11 mouse cellular contexts compared by ENCODE assay signal in the genomic region with DNA sequence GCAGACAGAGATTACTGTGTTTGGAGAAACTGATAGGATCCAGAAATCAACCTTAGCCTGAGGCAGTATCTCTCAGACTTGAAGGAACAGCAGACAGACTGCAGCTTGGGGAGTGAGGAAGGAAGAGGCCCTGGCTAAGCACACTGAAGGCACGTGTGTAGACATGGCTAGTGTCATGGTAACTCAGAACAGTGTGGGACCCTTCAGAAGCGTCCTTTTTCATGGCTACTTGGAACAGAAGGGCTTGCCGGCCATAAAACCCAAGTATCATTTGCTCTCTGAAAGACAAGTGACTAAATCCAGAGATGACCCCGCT.
DNase-seq lines count a peak whose midpoint lies in the region; ATAC-seq and TF ChIP-seq lines count a peak whose summit lies in the region.
"Had no signal": no experiment of that assay in that cellular context is flagged by ENCODE, and none has a peak within 500 bp of the region (broad histone marks: within the 10 kb centered on the region; RNA-seq: fewer than 3 reads in every experiment).

No protein-coding gene starts in this region.

- peak; percentile 76; the same call in 1 of the 2 replicates for ATAC-seq in heart, embryonic 12.5 days (ENCODE audit: insufficient number of reproducible peaks, low FRiP score)
- ATAC-seq in lung, embryonic 16.5 days (ENCODE audit: low read depth): peak; percentile 49
- 0 out of 2 replicates have a peak, but pooled peaks have one; percentile 16 for ATAC-seq in embryonic facial prominence, embryonic 14.5 days (ENCODE audit: low read depth)

- no peaks in the 10 kb centered on the region for H3K79me2 ChIP-seq in myocyte (ENCODE audit: control insufficient read depth, insufficient read depth)

- DNase-seq in heart, postnatal 4 days: no peak
- DNase-seq in lung, postnatal 14 days: no peak
- no peak for DNase-seq in embryonic facial prominence, embryonic 14.5 days (ENCODE audit: low spot score)
- no peak for DNase-seq in urinary bladder, adult 18-20 months (ENCODE audit: low spot score in 2 of 2)
- no peak for DNase-seq in gastrocnemius, postnatal 36 days
- DNase-seq: adrenal gland, postnatal 10 days; cerebellum, postnatal 36 days; liver, embryonic 13.5 days had no signal

- peaks cover 33% of the 10 kb centered on the region for H3K4me1 ChIP-seq in heart, embryonic 12.5 days (replicated peaks)
- peaks cover 27% of the 10 kb centered on the region for H3K4me1 ChIP-seq in lung, embryonic 16.5 days (replicated peaks; ENCODE audit: control insufficient read depth, insufficient read depth, low read length)
- peaks cover 3% of the 10 kb centered on the region; the same call in 1 of the 2 replicates for H3K4me1 ChIP-seq in embryonic facial prominence, embryonic 14.5 days (ENCODE audit: control insufficient read depth, insufficient read depth, low read length)

- peak overlapping the region; percentile 31 for H3K4me2 ChIP-seq in heart, embryonic 12.5 days
- H3K4me2 ChIP-seq in lung, embryonic 16.5 days (ENCODE audit: low read depth, low read length): 0 out of 2 replicates have a peak overlapping the region, but pooled peaks have one; percentile 7
- no peak overlapping the region for H3K4me2 ChIP-seq in embryonic facial prominence, embryonic 14.5 days (ENCODE audit: low read depth, low read length)
- peak overlapping the region; percentile 4 for H3K4me2 ChIP-seq in myocyte (ENCODE audit: low read depth)
- H3K4me2 ChIP-seq: liver, embryonic 13.5 days had no signal

- H3K36me3 ChIP-seq in heart, embryonic 12.5 days: no peaks in the 10 kb centered on the region
- H3K36me3 ChIP-seq in lung, embryonic 16.5 days (ENCODE audit: control insufficient read depth, insufficient read depth, low read length): no peaks in the 10 kb centered on the region
- no peaks in the 10 kb centered on the region for H3K36me3 ChIP-seq in embryonic facial prominence, embryonic 14.5 days (ENCODE audit: control insufficient read depth, insufficient read depth, low read length)
- no peaks in the 10 kb centered on the region for H3K36me3 ChIP-seq in myocyte (ENCODE audit: control insufficient read depth, insufficient read depth)
- H3K36me3 ChIP-seq: liver, embryonic 13.5 days had no signal

- 33% methylated on average over 4 of the region's 4 CpGs for WGBS in heart, embryonic 12.5 days
- 38% methylated on average over 4 of the region's 4 CpGs for WGBS in lung, embryonic 16.5 days
- WGBS in embryonic facial prominence, embryonic 14.5 days: 35% methylated on average over 4 of the region's 4 CpGs

- no peak for TF ChIP-seq POLR2A in myocyte (IDR thresholded peaks at IDR 0.05; ENCODE audit: insufficient read length, low read depth)

- no peak overlapping the region for H3K4me3 ChIP-seq in heart, embryonic 12.5 days
- no peak overlapping the region for H3K4me3 ChIP-seq in lung, embryonic 16.5 days (ENCODE audit: low read length)
- H3K4me3 ChIP-seq in embryonic facial prominence, embryonic 14.5 days (ENCODE audit: low read depth, low read length): no peak overlapping the region
- H3K4me3 ChIP-seq in myocyte: no peak overlapping the region
- H3K4me3 ChIP-seq: liver, embryonic 13.5 days had no signal

- H3ac ChIP-seq in myocyte (ENCODE audit: control insufficient read depth, insufficient read length): no peak overlapping the region

- H3K9me3 ChIP-seq in heart, embryonic 12.5 days (replicated peaks): no peaks in the 10 kb centered on the region
- no peaks in the 10 kb centered on the region; the same call in 1 of the 2 replicates for H3K9me3 ChIP-seq in lung, embryonic 16.5 days (ENCODE audit: control insufficient read depth, low read length)
- no peaks in the 10 kb centered on the region for H3K9me3 ChIP-seq in embryonic facial prominence, embryonic 14.5 days (ENCODE audit: control insufficient read depth, low read length)
- H3K9me3 ChIP-seq: liver, embryonic 13.5 days had no signal

- H3K27me3 ChIP-seq in heart, embryonic 12.5 days (replicated peaks): 0 out of 2 replicates have a peak, but pooled peaks cover 11% of the 10 kb centered on the region
- no peaks in the 10 kb centered on the region for H3K27me3 ChIP-seq in lung, embryonic 16.5 days (ENCODE audit: control insufficient read depth, insufficient read depth, low read depth, low read length)
- no peaks in the 10 kb centered on the region for H3K27me3 ChIP-seq in embryonic facial prominence, embryonic 14.5 days (replicated peaks; ENCODE audit: control insufficient read depth, insufficient read depth, low read length)
- no peaks in the 10 kb centered on the region for H3K27me3 ChIP-seq in myocyte (ENCODE audit: control insufficient read depth, insufficient read depth, insufficient read length)
- H3K27me3 ChIP-seq: liver, embryonic 13.5 days had no signal

- intact Hi-C loops in gastrocnemius, postnatal 36 days (cut with DNase I): no loop called here

- H3K9ac ChIP-seq in heart, embryonic 12.5 days: no peak overlapping the region
- H3K9ac ChIP-seq in lung, embryonic 16.5 days (ENCODE audit: low read length): no peak overlapping the region
- no peak overlapping the region for H3K9ac ChIP-seq in embryonic facial prominence, embryonic 14.5 days (ENCODE audit: low read depth, low read length)
- H3K9ac ChIP-seq: liver, embryonic 13.5 days had no signal

- H3K27ac ChIP-seq in heart, embryonic 12.5 days (ENCODE audit: poor library complexity, severe bottlenecking): no peak overlapping the region
- H3K27ac ChIP-seq in lung, embryonic 16.5 days (ENCODE audit: low read length): 0 out of 2 replicates have a peak overlapping the region, but pooled peaks have one; percentile 19
- no peak overlapping the region for H3K27ac ChIP-seq in embryonic facial prominence, embryonic 14.5 days (replicated peaks; ENCODE audit: low read depth, low read length)
- H3K27ac ChIP-seq: liver, embryonic 13.5 days had no signal

TF ChIP-seq in myocyte, 11 proteins besides CTCF, POLR2A, EP300 and RAD21:
- no peak for TF ChIP-seq TCF3 (IDR thresholded peaks at IDR 0.05; ENCODE audit: insufficient read length, low read depth)
- TF ChIP-seq MYOG (IDR thresholded peaks at IDR 0.05; ENCODE audit: control insufficient read depth in 1 of 3, insufficient read depth in 1 of 3, insufficient read length in 2 of 3, low read depth in 2 of 3): no peak
- no peak for TF ChIP-seq SRF (IDR thresholded peaks at IDR 0.05; ENCODE audit: control insufficient read depth, insufficient read length, low read depth)
- no peak for TF ChIP-seq USF1 (IDR thresholded peaks at IDR 0.05; ENCODE audit: low read depth)
- TF ChIP-seq REST (IDR thresholded peaks at IDR 0.05; ENCODE audit: insufficient read depth, insufficient read length): no peak
- no peak for TF ChIP-seq E2F4 (IDR thresholded peaks at IDR 0.05; ENCODE audit: insufficient read depth)
- TF ChIP-seq POLR2AphosphoS2 (IDR thresholded peaks at IDR 0.05; ENCODE audit: insufficient read length, low read depth): no peak
- TF ChIP-seq TCF12 (IDR thresholded peaks at IDR 0.05; ENCODE audit: insufficient read depth, poor library complexity, severe bottlenecking): no peak
- no peak for TF ChIP-seq MAX (IDR thresholded peaks at IDR 0.05; ENCODE audit: low read depth)
- no peak for TF ChIP-seq CEBPB (IDR thresholded peaks at IDR 0.05; ENCODE audit: insufficient read depth, poor library complexity, severe bottlenecking)
- no peak for TF ChIP-seq MYOD1 (IDR thresholded peaks at IDR 0.05; ENCODE audit: control insufficient read depth in 1 of 3, insufficient read length in 2 of 3, low read depth in 2 of 3)

Comparison
In these comparisons a context has a peak if more than half of its experiments do, and no peak if none do; other contexts are left out.
1. ATAC-seq: peak in every context shown above with its lines; median percentile 76 in heart, embryonic 12.5 days; 49 in lung, embryonic 16.5 days; 16 in embryonic facial prominence, embryonic 14.5 days.